Mouse (Mus musculus) cerebellum, adult 2 months (tissue): ENCODE measurements around the gene Rbm15b.

Experiments used
- CTCF ChIP-seq: fragments of 200-500 bp; IDR thresholded peaks from 2 replicates; pipeline ENCODE4 v1.5.1; 2011; ENCODE audit warnings: low read depth, mild to moderate bottlenecking, control low read depth, low read length, moderate library complexity, borderline replicate concordance; ENCODE audit not compliant: insufficient read depth
- POLR2A ChIP-seq: fragments of 200-500 bp; IDR thresholded peaks from 2 replicates; pipeline ENCODE4 v1.6.1; 2011; ENCODE audit warnings: low read length, control low read depth, borderline replicate concordance; ENCODE audit not compliant: insufficient read depth

DNA sequence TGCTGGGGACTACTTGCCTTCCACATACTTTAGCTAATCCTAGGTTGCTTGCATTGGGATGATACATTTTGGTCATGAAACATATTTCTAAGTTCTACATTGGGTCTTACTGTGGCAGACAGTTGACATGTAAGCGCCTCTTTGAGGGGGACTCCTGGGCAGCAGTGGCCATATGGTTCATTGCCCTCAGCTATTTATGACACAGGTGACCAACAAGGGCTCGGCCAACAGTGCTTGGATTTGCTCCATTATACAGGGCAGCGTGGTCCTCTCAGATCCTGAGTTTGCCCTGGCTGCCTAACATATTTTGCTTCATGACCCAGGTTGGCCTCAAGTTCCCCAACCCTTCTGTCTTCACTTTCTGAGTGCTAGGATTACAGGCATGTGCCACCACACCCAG, 10.6 kb downstream of the Rbm15b start:
- TF ChIP-seq CTCF (no peak), POLR2A (no peak)
